Mouse (Mus musculus): ENCODE measurements at regions not wholly inside any gene's neighbourhood (a gene's known extent, or its start where the extent isn't known, plus 50 kb on each side); places are given as distances from the start of the nearest gene placed in this dataset.

DNA sequence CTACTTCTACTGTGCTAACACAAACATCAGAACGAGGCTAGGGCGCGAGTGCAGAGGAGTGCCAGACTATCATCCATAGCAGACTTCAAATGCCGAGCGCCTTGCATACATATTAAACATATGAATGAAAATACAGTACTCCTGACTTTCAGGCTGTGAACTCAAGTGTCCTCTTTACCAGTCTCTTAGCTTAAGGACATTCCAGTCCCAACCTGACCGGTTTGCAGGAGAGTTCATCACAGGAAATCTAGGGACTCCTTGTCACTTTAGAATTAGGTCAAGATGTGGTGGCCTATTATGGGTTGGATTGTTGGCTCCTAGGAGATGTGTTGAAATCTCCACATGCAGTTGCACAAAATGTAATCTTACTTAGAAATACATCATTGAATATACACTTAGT, 150.9 kb upstream of the Rbms1 start:
- TF ChIP-seq POLR2A (IDR thresholded peaks at IDR 0.05; ENCODE audit: insufficient read length, low read depth) (no peak), E2F4 (IDR thresholded peaks at IDR 0.05; ENCODE audit: insufficient read depth) (no peak), POLR2AphosphoS2 (IDR thresholded peaks at IDR 0.05; ENCODE audit: insufficient read length, low read depth) (no peak), USF1 (IDR thresholded peaks at IDR 0.05; ENCODE audit: low read depth) (no peak)
